Mouse (Mus musculus): Measurements from ENCODE around the gene Krba1.

Gene Krba1

GRCm38 (mm10) chr6:48395105-48396007 lies at the start of gene Krba1:
Krba1 (plus strand) TSS chr6:48395586.
- DNase-seq = peak; percentile 97

- DNase-seq = no peak
Measured at GRCm38 (mm10) chr6:48358897-48359296, 36.5 kb upstream of the Krba1 start.

GRCm38 (mm10) chr6:48366322-48366996 lies 28.9 kb upstream of the Krba1 start:
- DNase-seq = peak; percentile 42

- no peak for DNase-seq
Measured at GRCm38 (mm10) chr6:48388221-48388620, 7.2 kb upstream of the Krba1 start.

- DNase-seq = peak; percentile 40
Measured at GRCm38 (mm10) chr6:48393811-48394210, 1.6 kb upstream of the Krba1 start.

- DNase-seq = no peak
Measured at GRCm38 (mm10) chr6:48396008-48396595, 716 bp downstream of the Krba1 start.

GRCm38 (mm10) chr6:48396686-48397085 lies 1.3 kb downstream of the Krba1 start:
- no peak for DNase-seq

GRCm38 (mm10) chr6:48397336-48397735 lies 1.9 kb downstream of the Krba1 start:
- peak; percentile 88 for DNase-seq

GRCm38 (mm10) chr6:48399906-48400305 lies 4.5 kb downstream of the Krba1 start:
- DNase-seq = peak; percentile 48

- no peak for DNase-seq
Measured at GRCm38 (mm10) chr6:48404071-48404470, 8.7 kb downstream of the Krba1 start.

- no peak for DNase-seq
Measured at GRCm38 (mm10) chr6:48409726-48410343, 14.4 kb downstream of the Krba1 start.

GRCm38 (mm10) chr6:48410551-48410950 lies 15.2 kb downstream of the Krba1 start:
- DNase-seq = no peak

GRCm38 (mm10) chr6:48411193-48412092 lies 16.1 kb downstream of the Krba1 start:
- no peak for DNase-seq

GRCm38 (mm10) chr6:48412147-48412546 lies 16.8 kb downstream of the Krba1 start:
- no peak for DNase-seq

GRCm38 (mm10) chr6:48412662-48413061 lies 17.3 kb downstream of the Krba1 start:
- no peak for DNase-seq

GRCm38 (mm10) chr6:48413081-48413480 lies 17.7 kb downstream of the Krba1 start:
- DNase-seq = no peak

GRCm38 (mm10) chr6:48414886-48415285 lies 19.5 kb downstream of the Krba1 start:
- no peak for DNase-seq

- no peak for DNase-seq
Measured at GRCm38 (mm10) chr6:48415636-48416035, 20.2 kb downstream of the Krba1 start.

- no peak for DNase-seq
Measured at GRCm38 (mm10) chr6:48416486-48416885, 21.1 kb downstream of the Krba1 start.

GRCm38 (mm10) chr6:48420647-48421046 lies 25.3 kb downstream of the Krba1 start:
- no peak for DNase-seq

GRCm38 (mm10) chr6:48423336-48423735 lies 27.9 kb downstream of the Krba1 start:
- peak; percentile 94 for DNase-seq

- no peak for DNase-seq
Measured at GRCm38 (mm10) chr6:48424074-48424473, 28.7 kb downstream of the Krba1 start.

All from cerebellum, adult 9-10 months (tissue).